Mouse (Mus musculus) limb, embryonic 15.5 days (tissue): ENCODE measurements around the gene Vmn1r81. TPM values are rescaled to one million over a fixed set of nuclear protein-coding genes. Genes with fewer than 3 reads are reported as not detected.

Experiments
- ATAC-seq: fragments of 200-750 bp; cut with Nextera tagmentation; 2 replicates; pipeline ENCODE4 v1.8.0; 2017; ENCODE audit warnings: low read depth, moderate TSS enrichment; ENCODE audit not compliant: insufficient number of reproducible peaks, low FRiP score, low TSS enrichment
- H3K27ac ChIP-seq: fragments of 300-500 bp; sonication (generic); 2 replicates; pipeline ENCODE4 v1.5.1; 2015; ENCODE audit warnings: moderate library complexity, mild to moderate bottlenecking, inconsistent platforms
- H3K27me3 ChIP-seq: fragments of 300-500 bp; sonication (generic); 2 replicates; pipeline ENCODE4 v1.6.1; 2015; ENCODE audit warnings: inconsistent platforms
- H3K36me3 ChIP-seq: fragments of 300-500 bp; sonication (generic); 2 replicates; pipeline ENCODE4 v1.6.1; 2015; ENCODE audit warnings: inconsistent platforms
- H3K4me1 ChIP-seq: fragments of 300-500 bp; sonication (generic); 2 replicates; pipeline ENCODE4 v1.6.1; 2015; ENCODE audit warnings: inconsistent platforms
- H3K4me2 ChIP-seq: fragments of 300-500 bp; sonication (generic); 2 replicates; pipeline ENCODE4 v1.6.1; 2015; ENCODE audit warnings: mild to moderate bottlenecking, inconsistent platforms
- H3K4me3 ChIP-seq: fragments of 300-500 bp; sonication (generic); 2 replicates; pipeline ENCODE4 v1.5.1; 2015; ENCODE audit warnings: mild to moderate bottlenecking, inconsistent platforms
- H3K9ac ChIP-seq: fragments of 300-500 bp; sonication (generic); 2 replicates; pipeline ENCODE4 v1.6.1; 2015; ENCODE audit warnings: inconsistent platforms
- H3K9me3 ChIP-seq: fragments of 300-500 bp; sonication (generic); 2 replicates; pipeline ENCODE4 v1.6.1; 2016; ENCODE audit warnings: inconsistent platforms
- WGBS: fragments of 180-500 bp; shearing (Covaris S2); methylation state at CpG from one replicate; pipeline ENCODE4 v1.1.7; 2015; 5-methylcytosine and 5-hydroxymethylcytosine counted together
- polyA plus RNA-seq: library from polyadenylated mRNA; unstranded; fragments of >200 nt; fragmentation: Nextera tagmentation; extraction: Ambion mirVana; gene quantifications from 2 replicates; pipeline ENCODE4 v1.2.1, GENCODE M21; 2015

Gene Vmn1r81
- polyA plus RNA-seq = not detected in 2 replicates

DNA sequence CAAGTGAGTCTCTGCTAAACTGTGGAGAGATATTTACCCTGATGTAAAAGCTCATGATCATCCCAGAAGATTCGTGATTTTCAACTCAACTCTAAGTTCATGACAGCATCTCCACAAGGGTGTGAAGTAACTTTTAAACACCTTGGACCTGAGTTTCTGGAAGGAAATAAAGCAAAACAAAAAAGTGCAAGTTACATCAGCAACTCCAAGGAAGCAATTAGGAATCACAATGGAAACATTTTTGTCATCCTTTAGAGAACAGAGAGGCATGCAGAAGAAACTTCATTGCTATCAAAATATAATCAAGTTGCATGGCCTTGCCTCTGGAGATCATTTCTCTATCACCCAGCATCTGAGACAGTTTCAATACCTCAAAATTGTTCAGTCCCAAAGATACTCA is at the start of gene Vmn1r81:
Gene Vmn1r81 (minus strand): TSS at position 101 of the 400 bp plus-strand sequence.
- no peak within 1 kb of the TSS for H3K9ac ChIP-seq
- H3K27me3 ChIP-seq = no peaks in the 10 kb centered on the region
- WGBS = 71% methylated on average over 1 of the region's 1 CpGs
- no peaks in the 10 kb centered on the region for H3K9me3 ChIP-seq
- H3K4me3 ChIP-seq = no peak within 1 kb of the TSS
- H3K4me1 ChIP-seq = no peaks in the 10 kb centered on the region
- ATAC-seq = no peak
- no peaks in the 10 kb centered on the region for H3K36me3 ChIP-seq
- no peak within 1 kb of the TSS for H3K27ac ChIP-seq
- no peak within 1 kb of the TSS for H3K4me2 ChIP-seq

DNA sequence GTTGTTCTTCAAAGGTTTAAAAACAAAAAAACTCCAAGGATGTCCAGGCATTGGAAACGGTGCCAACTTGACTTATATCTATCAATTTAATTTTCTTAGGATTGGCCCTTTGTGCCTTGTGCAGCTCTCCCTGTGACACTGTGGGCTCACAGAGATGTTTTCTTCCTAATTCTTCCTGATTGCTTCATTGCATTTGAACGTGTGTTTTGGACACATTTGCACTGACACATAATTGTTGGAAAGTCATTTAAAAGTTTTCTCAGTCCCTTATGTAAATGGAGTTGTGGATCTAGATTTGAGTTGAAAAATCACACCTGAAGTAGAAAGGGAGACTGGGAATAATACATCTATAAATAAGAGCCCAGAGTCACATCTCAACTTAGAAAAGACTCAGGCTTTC is 32.1 kb upstream of the Vmn1r81 start, which contains the start of gene Vmn1r82:
Gene Vmn1r82 (plus strand): TSS at position 301 of the 400 bp plus-strand sequence.
- ATAC-seq = no peak
- WGBS = 55% methylated on average over 2 of the region's 2 CpGs
- Histone ChIP-seq H3K4me1 (no peaks in the 10 kb centered on the region), H3K9ac (no peak within 1 kb of the TSS), H3K4me3 (no peak within 1 kb of the TSS), H3K4me2 (no peak within 1 kb of the TSS), H3K36me3 (no peaks in the 10 kb centered on the region), H3K27me3 (no peaks in the 10 kb centered on the region), H3K9me3 (no peaks in the 10 kb centered on the region), H3K27ac (no peak within 1 kb of the TSS)

DNA sequence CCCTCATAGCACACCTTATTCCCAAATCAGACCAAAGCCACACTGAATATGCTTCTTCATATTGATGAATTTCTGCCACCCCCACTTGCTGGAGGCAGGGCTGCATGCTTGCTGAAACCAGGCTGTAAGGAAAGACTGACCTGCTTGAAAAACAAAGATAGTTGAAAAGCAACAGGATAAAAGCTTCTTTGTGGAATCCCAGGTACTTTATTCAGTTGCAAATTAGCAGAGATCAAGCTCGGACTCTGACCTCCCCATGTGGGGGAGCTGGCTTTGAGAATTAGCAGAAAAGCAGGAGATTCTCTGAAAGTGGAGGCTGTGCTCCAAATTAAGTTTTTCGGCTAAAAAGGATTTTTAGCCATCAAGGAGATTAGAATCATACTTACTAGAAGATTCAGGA is 63.9 kb downstream of the Vmn1r81 start:
- no peaks in the 10 kb centered on the region for H3K27me3 ChIP-seq
- H3K4me2 ChIP-seq = no peak overlapping the region
- peaks cover 4% of the 10 kb centered on the region; the same call in 1 of the 2 replicates for H3K9me3 ChIP-seq
- H3K4me1 ChIP-seq = no peaks in the 10 kb centered on the region
- H3K9ac ChIP-seq = no peak overlapping the region
- H3K27ac ChIP-seq = no peak overlapping the region
- ATAC-seq = no peak
- WGBS = 73% methylated on average over 2 of the region's 2 CpGs
- no peak overlapping the region for H3K4me3 ChIP-seq
- H3K36me3 ChIP-seq = no peaks in the 10 kb centered on the region

Other genes starting within 250 kb of the Vmn1r81 start
- gene Vmn1r77, start 231.5 kb downstream of the Vmn1r81 start, polyA plus RNA-seq = not detected in 2 replicates
- not detected in 2 replicates for gene Vmn1r78, start 118.0 kb downstream of the Vmn1r81 start, polyA plus RNA-seq
- not detected in 2 replicates for gene Vmn1r79, start 97.0 kb downstream of the Vmn1r81 start, polyA plus RNA-seq
- not detected in 2 replicates for gene Vmn1r80, start 79.0 kb downstream of the Vmn1r81 start, polyA plus RNA-seq
- gene Vmn1r82, start 32.2 kb upstream of the Vmn1r81 start, polyA plus RNA-seq = not detected in 2 replicates
- gene Vmn1r83, start 61.2 kb upstream of the Vmn1r81 start, polyA plus RNA-seq = not detected in 2 replicates
- gene Vmn1r84, start 101.0 kb upstream of the Vmn1r81 start, polyA plus RNA-seq = not detected in 2 replicates
- 4.3 and 5.3 TPM in 2 replicates for gene Zfp551, start 154.5 kb upstream of the Vmn1r81 start, polyA plus RNA-seq
- 17.2 and 18.2 TPM in 2 replicates for gene Zfp606, start 210.0 kb upstream of the Vmn1r81 start, polyA plus RNA-seq
- not detected in 2 replicates for gene 2900092C05Rik, start 244.2 kb upstream of the Vmn1r81 start, polyA plus RNA-seq